Mouse (Mus musculus): ENCODE measurements around the gene St7l. TPM values are rescaled to one million over a fixed set of nuclear protein-coding genes. Genes with fewer than 3 reads are reported as not detected.

St7l gene
- 1 to 10 TPM; 1.8 to 8.2 TPM for polyA plus RNA-seq (2012; fragmentation: generic; extraction: Trizol)

DNA sequence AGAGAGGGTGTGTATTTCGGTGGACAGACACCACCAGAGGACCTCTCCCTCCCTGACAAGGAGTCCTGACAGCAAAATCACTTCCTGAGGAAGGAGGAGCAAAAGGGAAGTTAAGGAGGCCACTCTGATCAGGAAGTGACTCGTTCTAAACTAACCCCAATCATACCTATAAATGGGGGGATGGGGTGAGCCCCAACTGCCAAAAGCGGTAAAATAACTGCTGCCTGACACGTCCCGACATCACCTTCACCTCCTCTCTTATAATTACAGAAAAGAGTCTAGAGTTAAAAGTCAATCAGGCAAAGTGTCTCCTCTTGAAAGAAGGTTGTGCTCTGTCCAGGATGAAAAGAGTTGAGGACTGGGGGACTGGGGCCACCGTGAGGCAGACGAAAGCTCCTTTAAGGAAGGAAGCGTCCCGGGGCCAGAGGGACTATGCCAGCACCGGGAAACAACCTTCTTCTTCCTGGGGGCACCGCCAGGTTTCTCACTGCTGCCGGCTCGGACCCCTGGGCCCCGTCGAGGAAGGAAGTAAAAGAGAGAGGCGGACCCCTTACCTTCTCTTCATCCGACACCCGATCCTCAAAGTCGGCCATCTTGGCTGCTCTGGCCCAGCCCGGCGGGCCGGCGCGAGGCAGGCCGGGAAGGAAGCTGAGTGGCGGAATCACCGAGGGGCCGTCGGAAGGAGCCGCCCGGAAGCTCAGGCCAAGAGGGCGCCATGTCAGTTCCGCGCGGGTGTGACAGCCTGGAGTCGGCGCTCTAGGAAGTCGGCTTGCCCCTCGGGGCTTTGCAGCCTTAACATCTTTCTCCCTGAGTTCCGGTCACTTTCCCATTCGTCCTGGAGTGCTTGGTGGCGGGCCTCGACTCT, at the start of gene St7l, which contains the start of gene Capza1:
Gene St7l, plus strand, starts transcription at position 220 of the 865 bp plus-strand sequence.
Gene Capza1, minus strand, starts transcription at position 720 of the 865 bp plus-strand sequence.

GRCm38 (mm10) chr3:104817991-104818748, 45.6 kb upstream of the St7l start, which contains the start of gene Mov10:
Mov10 (minus strand) TSS chr3:104818563.

DNA sequence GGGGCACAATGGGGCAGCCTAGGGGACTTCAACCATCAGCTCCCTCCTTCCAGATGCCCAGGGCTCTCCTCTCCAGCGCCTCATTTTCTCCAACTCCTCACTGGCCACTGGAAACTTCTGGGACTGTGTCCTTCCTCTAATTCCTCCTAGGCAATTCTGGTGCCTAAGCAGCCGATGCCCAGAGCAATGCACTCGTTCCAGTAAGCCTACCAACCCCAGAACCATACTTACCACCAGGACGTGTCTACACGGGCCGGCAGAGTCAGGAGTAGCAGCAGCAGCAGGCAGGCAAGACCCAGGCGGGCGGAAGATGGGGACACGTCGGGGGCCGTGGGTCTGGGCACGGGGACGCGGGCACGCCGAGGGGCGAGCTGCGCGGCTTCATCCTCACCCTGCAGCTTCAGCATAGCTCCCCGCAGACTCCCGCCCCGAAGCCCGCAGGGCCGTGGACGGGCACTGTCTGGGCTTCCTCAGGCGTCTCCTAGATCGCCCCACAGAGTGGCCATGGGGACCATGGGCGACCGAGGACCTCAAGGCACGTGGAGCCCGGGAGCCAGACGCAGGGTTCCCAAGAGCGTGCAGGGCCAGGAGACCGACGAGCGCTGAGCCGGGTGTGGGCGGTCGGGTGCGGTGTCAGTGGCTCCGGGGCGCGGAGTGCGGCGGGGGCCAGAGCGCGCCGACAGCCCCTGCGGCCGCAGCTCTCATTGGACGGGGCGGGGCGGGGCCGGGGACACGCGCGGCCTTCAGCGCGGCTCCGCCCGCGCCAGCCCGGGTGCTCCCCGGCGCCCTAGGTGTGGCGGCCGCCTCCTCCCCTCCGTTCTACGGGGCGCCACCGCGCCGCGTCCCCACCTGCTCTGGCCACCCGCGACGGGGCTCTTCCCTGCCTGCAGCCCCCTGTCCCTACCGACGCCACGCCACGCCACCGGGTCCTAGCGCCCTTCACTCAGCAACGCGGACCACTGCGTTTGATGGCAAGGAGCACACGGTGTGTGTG, 97.6 kb downstream of the St7l start, which contains the start of gene Wnt2b:
Gene Wnt2b, minus strand, starts transcription at position 856 of the 994 bp plus-strand sequence.

Other genes with a start within 250 kb of the St7l start
- gene Slc16a1, start 225.3 kb upstream of the St7l start, polyA plus RNA-seq (2012; fragmentation: generic; extraction: Trizol) = 1 to 10 TPM in 1 of 2 experiments, under 1 TPM in 1; 0.82 to 3.4 TPM
- gene Ppm1j, start 82.9 kb upstream of the St7l start, polyA plus RNA-seq (2012; fragmentation: generic; extraction: Trizol) = under 1 TPM in 1 of 2 experiments, not detected in 1; 0.02 TPM
- gene Fam19a3, start 82.2 kb upstream of the St7l start, polyA plus RNA-seq (2012; fragmentation: generic; extraction: Trizol) = not detected
- gene Rhoc, start 75.6 kb upstream of the St7l start, polyA plus RNA-seq (2012; fragmentation: generic; extraction: Trizol) = 100 to 1,000 TPM; 360 to 440 TPM
- gene Mov10, start 45.4 kb upstream of the St7l start, polyA plus RNA-seq (2012; fragmentation: generic; extraction: Trizol) = 10 to 100 TPM; 12.6 to 29.9 TPM
- 10 to 100 TPM in 1 of 2 experiments, 1 to 10 TPM in 1; 2.1 to 17.6 TPM for gene Capza1, start 500 bp downstream of the St7l start, polyA plus RNA-seq (2012; fragmentation: generic; extraction: Trizol)
- under 1 TPM; 0.01 to 0.26 TPM for gene Wnt2b, start 97.9 kb downstream of the St7l start, polyA plus RNA-seq (2012; fragmentation: generic; extraction: Trizol)
- 1 to 10 TPM in 1 of 2 experiments, under 1 TPM in 1; 0.69 to 6.4 TPM for gene Cttnbp2nl, start 189.1 kb downstream of the St7l start, polyA plus RNA-seq (2012; fragmentation: generic; extraction: Trizol)
- gene 4930564D02Rik, start 202.8 kb downstream of the St7l start, polyA plus RNA-seq (2012; fragmentation: generic; extraction: Trizol) = not detected